ENCODE assay signal across 9 mouse cellular contexts in the genomic region with DNA sequence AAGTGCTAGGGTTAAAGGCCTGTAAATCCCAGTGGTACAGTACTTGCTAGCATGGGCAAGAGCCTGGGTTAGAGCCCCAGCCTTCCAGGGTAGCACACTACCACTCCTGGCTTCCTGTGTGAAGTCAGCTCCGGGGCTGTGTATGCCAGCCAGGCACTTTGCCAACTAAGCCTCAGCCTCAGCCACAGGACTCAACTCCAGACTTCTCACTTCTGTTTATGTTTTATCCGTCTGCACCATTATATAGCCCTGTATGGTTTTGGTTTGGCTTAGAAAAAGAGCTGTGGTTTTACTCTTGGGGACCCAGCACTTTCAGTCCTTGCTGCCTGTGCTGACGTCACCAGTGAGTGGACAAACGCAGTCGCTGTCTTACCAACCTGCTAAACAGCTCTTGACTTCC.
DNase-seq lines count a peak whose midpoint lies in the region; ATAC-seq and TF ChIP-seq lines count a peak whose summit lies in the region.
"Had no signal": no experiment of that assay in that cellular context is flagged by ENCODE, and none has a peak within 500 bp of the region (broad histone marks: within the 10 kb centered on the region; RNA-seq: fewer than 3 reads in every experiment).

No protein-coding gene starts in this region.

- 81% methylated on average over 5 of the region's 5 CpGs for WGBS in midbrain, postnatal 0 days
- WGBS in midbrain, embryonic 10.5 days: 97% methylated on average over 5 of the region's 5 CpGs

- no peaks in the 10 kb centered on the region for H3K4me1 ChIP-seq in midbrain, postnatal 0 days (ENCODE audit: insufficient read depth, low read length)
- H3K4me1 ChIP-seq in midbrain, embryonic 10.5 days: no peaks in the 10 kb centered on the region
- H3K4me1 ChIP-seq: embryonic facial prominence, embryonic 12.5 days had no signal

- no peak overlapping the region for H3K9ac ChIP-seq in midbrain, postnatal 0 days (replicated peaks; ENCODE audit: low read length, poor library complexity, severe bottlenecking)
- H3K9ac ChIP-seq: embryonic facial prominence, embryonic 12.5 days had no signal

- ATAC-seq in midbrain, postnatal 0 days (ENCODE audit: low FRiP score): no peak

- TF ChIP-seq CTCF in midbrain, postnatal 0 days (IDR thresholded peaks at IDR 0.05): no peak

- H3K4me2 ChIP-seq in midbrain, postnatal 0 days (ENCODE audit: low read depth, low read length, poor library complexity, severe bottlenecking): no peak overlapping the region
- H3K4me2 ChIP-seq: embryonic facial prominence, embryonic 12.5 days had no signal

- H3K9me3 ChIP-seq in midbrain, postnatal 0 days (ENCODE audit: low read length): no peaks in the 10 kb centered on the region
- H3K9me3 ChIP-seq in midbrain, embryonic 10.5 days (replicated peaks): no peaks in the 10 kb centered on the region
- H3K9me3 ChIP-seq: embryonic facial prominence, embryonic 12.5 days had no signal

- no peaks in the 10 kb centered on the region for H3K27me3 ChIP-seq in midbrain, postnatal 0 days (ENCODE audit: insufficient read depth, low read length)
- H3K27me3 ChIP-seq in midbrain, embryonic 10.5 days (ENCODE audit: low read depth, poor library complexity, severe bottlenecking): no peaks in the 10 kb centered on the region
- H3K27me3 ChIP-seq: embryonic facial prominence, embryonic 12.5 days had no signal

- peak; percentile 51 for DNase-seq in adrenal gland, postnatal 10 days
- DNase-seq in adrenal gland, adult 8-10 months: no peak
- DNase-seq in midbrain, postnatal 0 days (ENCODE audit: low spot score): peak; percentile 32
- DNase-seq in midbrain, embryonic 10.5 days (ENCODE audit: low spot score): no peak
- peak; percentile 25 to 51 for DNase-seq in heart, postnatal 14 days
- peak; percentile 68 to 86 for DNase-seq in natural killer cell, adult 2 months (ENCODE audit: low spot score in 2 of 2)
- no peak for DNase-seq in retina, embryonic 14.5 days (ENCODE audit: low spot score)
- DNase-seq in kidney, adult 11 months: no peak

- peaks cover 14% of the 10 kb centered on the region; the same call in 1 of the 2 replicates for H3K36me3 ChIP-seq in midbrain, postnatal 0 days (ENCODE audit: insufficient read depth, low read length)
- peaks cover 96% of the 10 kb centered on the region for H3K36me3 ChIP-seq in midbrain, embryonic 10.5 days

- no peak overlapping the region for H3K4me3 ChIP-seq in midbrain, postnatal 0 days (ENCODE audit: low read depth, low read length)
- no peak overlapping the region for H3K4me3 ChIP-seq in midbrain, embryonic 10.5 days
- H3K4me3 ChIP-seq: embryonic facial prominence, embryonic 12.5 days had no signal

- no peak overlapping the region for H3K27ac ChIP-seq in midbrain, postnatal 0 days (ENCODE audit: low read depth, low read length)
- H3K27ac ChIP-seq in midbrain, embryonic 10.5 days (replicated peaks): no peak overlapping the region
- H3K27ac ChIP-seq: embryonic facial prominence, embryonic 12.5 days had no signal

- intact Hi-C loops in heart, postnatal 14 days (cut with DNase I): no loop called here

Comparison
In these comparisons a context has a peak if more than half of its experiments do, and no peak if none do; other contexts are left out.
1. DNase-seq: peak in adrenal gland, postnatal 10 days (single experiment), midbrain, postnatal 0 days (single experiment), heart, postnatal 14 days (2 of 2) and natural killer cell, adult 2 months (2 of 2); none in adrenal gland, adult 8-10 months (single experiment), midbrain, embryonic 10.5 days (single experiment), retina, embryonic 14.5 days (single experiment) and kidney, adult 11 months (single experiment).